Mouse (Mus musculus) layer of hippocampus, adult 18-20 months (tissue): ENCODE results near the gene Methig1. TPM values are rescaled to one million over a fixed set of nuclear protein-coding genes. Genes with fewer than 3 reads are reported as not detected.
"Not testable (repeated sequence)": the region's sequence is repeated elsewhere in the genome, so short reads cannot be mapped to it uniquely, and the experiment has no call there.

Experiments used
- DNase-seq, 2 experiments: peaks; one replicate each; pipeline ENCODE4 v3.0.0; 2022; ENCODE audit warnings: low spot score in 2 of 2
- long read RNA-seq: library from polyadenylated mRNA; stranded (forward); transcript quantifications from one replicate; pipeline ENCODE4 v2.0.0, GENCODE M21; 2021
- total RNA-seq, 2 experiments: library from RNA; stranded (reverse); gene quantifications; 2 replicates each; pipeline ENCODE4 v1.2.3; 2021

Methig1 gene
- not detected for total RNA-seq
- long read RNA-seq, result 0 reads

DNA sequence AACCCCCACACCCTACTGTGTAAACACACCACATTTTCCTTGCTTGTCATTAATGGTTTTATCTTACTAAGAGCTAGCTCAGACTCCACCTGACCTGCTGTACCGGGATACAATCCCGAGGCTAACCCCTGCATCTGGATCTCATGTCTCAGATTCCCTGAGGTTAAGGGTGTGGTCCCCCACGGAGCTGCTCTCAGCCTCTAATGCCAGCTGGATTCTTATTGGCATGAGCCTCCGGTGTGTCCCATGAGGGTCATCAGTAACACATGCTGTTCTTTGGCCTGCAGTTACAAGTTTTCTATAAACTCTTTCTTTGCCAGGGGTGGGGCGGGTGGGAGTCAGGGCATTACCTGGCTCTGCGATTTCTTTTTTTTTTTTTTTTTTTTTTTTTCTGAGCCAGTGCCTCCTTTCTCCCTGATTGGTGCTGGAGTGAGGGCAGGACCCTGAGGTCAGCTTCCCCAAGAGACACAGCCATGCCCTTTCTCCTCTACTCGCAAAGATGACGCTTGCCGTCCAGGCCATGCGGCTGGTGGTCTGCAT lies at the start of gene Methig1, which contains the start of gene Mettl7a2:
TSS of gene Methig1 (plus strand) at position 439 of the 540 bp plus-strand sequence.
TSS of gene Mettl7a2 (plus strand) at position 490 of the 540 bp plus-strand sequence.
- DNase-seq, result no peak

DNA sequence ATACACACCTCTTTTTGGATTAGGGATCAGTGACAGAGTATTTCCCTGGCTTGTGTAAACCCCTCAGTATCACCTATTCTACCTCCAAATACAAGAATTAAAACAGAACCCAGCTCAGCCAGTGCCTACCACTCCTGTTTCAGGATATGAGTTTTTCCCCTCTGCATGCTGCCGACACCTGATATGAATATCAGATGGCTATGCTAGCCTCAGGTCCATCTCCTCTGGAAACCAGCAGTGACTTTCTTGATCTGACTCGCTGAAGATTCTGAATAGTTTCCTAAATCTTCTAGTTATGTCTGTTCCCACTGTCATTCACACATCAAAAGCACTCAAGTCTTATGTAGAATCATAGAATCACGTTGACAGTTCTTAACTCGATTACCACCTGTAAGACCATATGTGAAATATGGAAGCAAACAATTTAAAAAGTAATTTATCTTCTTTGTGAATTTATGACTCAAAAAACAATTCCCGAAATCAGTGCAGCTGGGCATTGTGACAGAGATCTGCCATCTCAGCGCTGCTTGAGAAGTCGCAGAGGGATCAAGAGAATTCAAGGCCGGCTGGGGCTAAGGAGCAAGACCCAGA lies 49.4 kb upstream of the Methig1 start:
- no peak for DNase-seq

DNA sequence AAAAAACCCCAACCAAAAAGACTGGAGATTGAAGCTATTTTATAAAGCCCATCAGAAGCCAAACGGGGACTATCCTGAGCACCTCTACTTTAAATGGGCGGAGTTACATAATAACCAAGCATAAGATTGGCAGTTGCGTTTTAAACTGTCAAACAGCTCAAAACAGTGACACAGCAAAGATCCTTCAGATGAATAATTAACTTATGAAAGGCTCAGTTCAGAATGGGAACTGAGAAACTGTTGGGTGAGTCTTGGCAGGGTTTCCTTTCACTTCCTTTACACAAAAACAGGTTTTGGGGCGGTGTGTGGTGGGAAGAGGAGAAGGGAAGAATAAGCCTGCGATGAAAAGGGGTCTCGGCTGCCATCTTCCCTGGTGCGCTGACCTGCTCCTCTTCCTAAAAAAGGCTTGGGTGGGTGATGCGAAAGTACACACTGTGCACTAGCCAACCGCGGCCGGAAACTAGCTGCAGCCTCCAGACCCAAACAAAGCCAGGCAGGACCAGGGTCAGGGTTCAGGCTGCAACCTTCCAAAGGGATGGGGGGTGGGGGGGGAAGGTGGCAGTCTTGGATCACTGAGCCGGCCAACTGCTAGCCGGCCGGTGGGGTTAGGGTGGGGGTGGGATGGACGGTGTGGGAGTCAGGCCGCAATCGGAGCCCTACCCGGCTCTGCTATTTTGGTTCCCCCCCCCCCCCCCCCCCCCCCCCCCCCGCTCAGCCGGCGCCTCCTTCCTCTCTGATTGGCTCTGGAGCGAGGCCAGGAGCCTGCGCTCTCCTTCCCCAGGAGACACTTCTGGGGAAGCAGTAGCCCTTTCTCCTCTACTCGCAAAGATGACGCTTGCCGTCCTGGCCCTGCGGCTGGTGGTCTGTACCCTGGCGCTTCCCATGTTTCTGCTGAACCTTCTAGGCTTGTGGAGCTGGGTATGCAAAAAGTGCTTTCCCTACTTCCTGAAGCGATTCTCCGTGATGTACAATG lies 48.6 kb upstream of the Methig1 start, which contains the start of gene Mettl7a1:
TSS of gene Mettl7a1 (plus strand) at position 122 of the 973 bp plus-strand sequence.
- peak; percentile 75 to 90 for DNase-seq

DNA sequence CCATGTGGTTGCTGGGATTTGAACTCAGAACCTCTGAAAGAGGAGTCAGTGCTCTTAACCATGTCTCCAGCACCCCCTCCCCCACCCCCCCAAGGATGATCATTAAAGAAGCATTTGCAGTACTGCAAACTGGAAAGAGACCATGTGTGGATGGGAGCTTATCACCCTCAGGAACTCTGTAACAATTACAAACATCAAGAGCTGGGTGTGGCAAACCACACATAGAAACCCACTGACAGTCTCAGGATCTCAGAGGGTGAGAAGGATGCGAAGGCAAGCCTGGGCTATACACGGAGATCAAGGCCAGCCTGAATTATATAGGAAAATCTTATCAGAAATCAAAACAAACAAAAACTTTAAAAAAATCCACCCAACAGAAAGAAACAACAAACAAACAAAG lies 46.7 kb upstream of the Methig1 start:
- DNase-seq, result no peak

DNA sequence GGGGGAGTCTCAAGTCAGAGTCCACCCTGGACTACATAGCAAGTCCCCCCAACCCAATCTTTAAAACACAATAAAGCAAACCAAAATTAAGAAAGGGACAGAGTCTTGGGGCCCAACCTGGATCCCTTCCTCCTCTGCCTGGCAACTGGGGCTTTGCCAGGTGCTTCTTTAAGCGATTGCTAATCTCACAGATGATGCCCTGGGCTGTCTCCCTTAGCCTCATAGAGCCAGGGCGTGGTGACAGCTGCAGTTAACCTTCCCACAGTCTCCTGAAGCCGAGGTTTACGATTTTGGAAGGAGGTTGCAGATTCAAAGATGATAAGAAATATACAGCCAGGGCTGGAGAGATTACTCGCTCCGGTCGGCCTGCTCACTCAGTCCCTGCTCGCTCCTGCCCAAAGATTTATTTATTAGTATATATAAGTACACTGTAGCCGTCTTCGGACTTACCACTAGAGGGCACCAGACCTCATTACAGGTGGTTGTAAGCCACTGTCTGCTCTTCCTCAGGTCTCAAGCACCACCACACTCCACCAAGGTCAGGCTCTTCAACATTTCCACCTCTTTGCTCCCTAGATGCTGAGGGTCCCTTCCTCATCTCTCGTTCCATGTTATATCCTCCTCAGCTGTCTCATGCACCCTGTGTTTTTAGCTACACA lies 45.4 kb upstream of the Methig1 start:
- peak in 1 of 2 experiments; percentile 42 for DNase-seq

DNA sequence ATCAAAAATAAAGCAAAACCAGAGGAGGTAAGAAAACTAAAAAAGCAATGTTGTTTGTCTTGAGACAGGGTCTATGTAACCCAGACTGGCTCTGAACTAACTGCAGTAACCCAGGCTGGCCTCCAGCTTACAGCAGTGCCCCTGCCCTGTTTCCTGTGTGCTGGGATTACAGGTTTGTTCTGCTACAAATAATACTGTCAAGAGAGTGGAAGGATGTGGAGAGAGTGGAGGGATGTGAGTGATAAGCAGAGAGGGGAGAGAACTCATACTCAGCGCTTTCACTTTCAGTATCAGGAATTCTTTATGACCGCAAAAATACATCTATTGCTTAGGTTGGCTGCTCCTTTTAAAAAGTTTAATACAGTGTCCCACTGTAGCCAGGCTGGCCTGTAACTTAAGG lies 40.6 kb upstream of the Methig1 start:
- DNase-seq, result no peak

DNA sequence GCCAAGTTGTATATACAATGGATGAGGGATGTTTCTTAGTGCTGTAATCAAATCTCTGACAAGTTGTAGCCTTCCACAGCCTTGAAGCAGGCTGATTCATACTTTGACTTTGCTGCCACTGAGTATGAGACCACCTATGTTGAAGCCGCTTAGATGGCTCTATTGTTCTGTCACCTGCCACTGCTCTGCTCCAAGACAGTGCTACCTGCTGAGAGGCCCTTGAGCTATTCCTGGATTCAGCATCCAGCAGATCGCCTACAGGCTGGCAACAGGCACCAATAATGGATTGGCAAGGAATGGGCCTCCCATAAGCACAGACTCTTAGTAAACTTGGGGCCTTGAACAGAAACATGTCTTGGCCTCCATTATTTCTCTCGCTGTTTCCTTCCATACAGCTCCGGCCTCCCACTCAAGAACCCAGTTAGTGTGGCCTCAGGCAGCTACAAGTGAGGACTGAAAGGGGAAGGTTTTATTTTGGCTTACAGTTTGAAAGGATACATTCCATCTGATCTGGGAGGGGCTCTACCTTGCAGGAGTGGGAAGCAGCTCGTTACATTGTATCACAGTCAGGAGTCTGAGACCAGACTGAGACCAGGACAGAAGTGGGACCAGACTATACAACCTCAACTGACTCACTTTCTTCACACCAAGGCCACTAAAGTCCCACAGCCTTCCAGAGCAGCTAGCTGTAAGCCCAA lies 38.4 kb upstream of the Methig1 start:
- DNase-seq, result no peak

DNA sequence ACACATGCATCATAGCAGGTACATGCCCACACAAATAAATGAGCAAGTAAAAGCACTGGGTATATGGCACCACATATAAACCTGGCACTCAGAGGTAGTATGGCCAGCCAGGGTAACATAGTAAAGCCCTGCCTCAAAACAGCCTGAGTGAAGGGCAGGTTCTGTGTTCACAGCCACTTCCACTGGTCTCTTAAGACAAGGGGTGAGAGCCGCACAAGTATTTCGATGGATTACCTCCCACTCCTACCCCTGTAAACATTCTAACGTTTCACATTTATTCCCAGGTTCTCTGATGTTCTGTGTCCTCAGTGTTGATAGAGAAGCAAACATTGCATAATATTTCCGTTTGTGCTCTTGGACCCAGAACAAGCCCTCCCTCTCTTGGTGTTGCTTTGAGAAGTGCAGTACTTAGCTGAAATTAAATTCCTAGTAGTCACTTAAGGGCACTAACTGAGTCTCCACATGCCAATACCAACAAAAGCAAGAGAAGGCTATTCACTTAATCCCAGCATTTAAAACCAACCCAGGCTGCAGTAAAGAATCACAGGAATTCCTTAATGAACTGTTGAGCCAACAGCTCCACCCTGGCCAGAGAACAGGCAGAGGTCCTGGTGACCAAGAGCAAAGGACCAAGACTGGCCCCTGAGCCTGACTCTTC lies 34.8 kb upstream of the Methig1 start:
- DNase-seq, result not testable (repeated sequence)

DNA sequence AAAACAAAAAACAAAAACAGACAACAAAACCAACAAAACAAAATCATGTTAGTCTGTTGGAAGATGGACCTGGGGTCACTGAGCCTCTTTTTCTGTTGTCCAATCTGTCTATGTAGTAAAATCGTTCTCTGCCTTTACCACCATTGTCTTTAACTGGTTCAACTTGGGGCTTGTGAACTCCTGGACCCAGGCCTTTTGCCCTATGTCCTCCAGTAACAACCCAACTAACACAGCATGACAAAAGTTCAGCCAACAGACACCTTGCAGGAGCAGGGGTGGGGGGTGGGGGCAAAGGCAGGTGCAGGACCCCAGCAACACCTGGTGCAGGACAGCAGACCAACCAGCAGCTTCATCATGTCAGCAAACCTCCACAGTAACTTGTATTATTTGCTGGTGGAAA lies 33.1 kb upstream of the Methig1 start:
- DNase-seq, result no peak

DNA sequence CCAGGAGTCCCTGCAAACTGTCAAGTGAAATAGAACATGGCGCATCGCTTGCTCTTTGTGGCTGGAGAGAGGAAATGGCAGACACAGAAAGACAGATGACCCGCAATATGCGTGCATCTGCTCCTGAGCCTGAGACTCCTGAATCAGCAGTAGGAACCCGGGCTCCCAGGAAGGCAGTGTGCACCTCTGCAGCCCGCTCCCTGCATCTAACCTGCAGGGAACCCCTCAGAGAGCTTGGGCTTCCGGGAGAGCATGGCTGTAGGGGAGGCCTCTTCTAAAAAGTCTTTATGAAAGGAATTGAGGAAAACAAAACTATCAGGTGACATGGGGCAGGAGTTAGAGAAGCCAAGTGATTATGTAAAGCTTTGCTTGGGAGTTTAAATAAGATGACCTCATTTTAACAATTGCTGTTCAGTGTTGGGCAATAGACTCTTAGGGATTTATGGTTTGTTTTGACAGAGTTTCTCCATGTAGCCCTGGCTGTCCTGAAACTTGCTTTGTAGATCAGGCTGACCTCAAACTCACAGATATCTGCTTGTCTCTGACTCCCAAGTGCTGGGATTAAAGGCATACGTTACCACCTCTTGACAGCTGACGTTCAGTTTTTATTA lies 32.5 kb upstream of the Methig1 start:
- DNase-seq, result no peak

DNA sequence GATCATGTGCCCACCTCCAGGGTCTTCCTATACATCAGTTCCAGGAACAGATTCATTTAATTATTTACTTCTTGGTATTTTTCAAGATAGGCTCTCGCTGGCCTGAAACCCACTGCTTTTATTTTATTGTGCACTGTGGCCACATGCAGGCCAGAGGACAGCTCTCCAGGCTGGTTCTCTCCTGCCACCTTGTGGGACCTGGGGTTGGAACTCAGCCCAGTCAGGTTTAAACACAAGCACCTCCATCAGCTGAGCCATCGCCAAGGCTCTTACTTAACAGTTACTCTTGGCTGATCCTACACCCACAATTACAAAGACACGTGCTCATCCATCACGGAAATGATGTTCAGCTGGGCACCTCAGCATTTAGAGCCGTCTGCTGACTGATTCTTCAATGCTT lies 31.8 kb upstream of the Methig1 start:
- DNase-seq, result no peak

DNA sequence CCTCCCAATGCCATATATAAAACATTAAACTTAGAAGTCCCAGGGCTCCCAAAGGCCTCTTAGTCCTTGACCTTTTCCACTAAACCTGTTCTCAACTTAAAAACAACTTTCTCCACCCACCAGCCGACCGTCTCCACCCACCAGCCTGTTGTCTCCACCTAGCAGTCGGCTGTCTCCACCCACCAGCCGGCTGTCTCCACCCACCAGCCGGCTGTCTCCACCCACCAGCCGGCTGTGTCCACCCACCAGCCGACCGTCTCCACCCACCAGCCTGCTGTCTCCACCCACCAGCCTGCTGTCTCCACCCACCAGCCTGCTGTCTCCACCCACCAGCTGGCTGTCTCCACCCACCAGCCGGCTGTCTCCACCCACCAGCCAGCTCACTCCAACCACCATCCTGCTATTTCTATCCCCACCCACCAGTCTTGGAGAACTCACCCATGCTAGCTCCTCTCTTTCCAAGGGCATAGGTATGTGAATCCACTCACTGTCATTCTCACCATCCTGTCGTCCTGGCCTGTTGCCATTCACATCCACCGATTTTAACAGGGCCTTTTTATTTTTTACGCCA lies 28.8 kb upstream of the Methig1 start:
- peak in 1 of 2 experiments; percentile 45 for DNase-seq

DNA sequence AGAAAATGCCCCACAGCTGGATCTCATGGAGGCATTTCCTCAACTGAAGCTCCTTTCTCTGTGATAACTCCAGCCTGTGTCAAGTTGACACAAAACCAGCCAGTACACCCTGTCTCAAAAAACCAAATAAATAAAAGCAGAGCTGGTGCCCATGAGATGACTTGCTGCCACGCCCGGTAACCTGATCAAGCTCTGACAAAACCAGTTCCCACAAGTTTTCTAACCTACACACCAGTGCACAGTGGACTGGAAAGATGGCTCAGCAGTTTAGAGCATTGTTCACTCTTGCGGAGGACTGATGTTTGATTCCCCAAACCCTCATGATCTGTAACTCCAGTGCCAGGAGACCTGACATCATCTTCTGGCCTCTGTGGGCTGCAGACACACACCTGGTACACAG lies 27.7 kb upstream of the Methig1 start:
- no peak for DNase-seq

DNA sequence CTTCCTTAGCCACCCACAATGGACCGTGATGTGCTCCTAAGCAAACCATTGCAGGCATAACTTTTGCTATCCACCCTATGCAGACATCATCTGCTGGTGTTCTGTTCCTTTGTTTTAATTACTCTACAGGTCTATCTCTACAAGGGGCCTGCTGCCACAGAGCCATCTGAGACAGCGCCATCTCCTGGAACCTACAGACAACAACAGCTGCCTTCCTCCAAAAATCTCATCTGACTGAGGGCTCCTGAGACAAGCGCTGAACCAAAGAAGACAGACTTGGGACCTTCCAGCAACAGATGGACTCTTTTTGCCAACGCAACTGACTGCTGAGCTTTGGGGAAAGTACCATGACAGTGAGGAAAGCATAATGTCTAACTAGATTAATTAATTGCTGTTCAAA lies 24.9 kb upstream of the Methig1 start:
- DNase-seq, result not testable (repeated sequence)

DNA sequence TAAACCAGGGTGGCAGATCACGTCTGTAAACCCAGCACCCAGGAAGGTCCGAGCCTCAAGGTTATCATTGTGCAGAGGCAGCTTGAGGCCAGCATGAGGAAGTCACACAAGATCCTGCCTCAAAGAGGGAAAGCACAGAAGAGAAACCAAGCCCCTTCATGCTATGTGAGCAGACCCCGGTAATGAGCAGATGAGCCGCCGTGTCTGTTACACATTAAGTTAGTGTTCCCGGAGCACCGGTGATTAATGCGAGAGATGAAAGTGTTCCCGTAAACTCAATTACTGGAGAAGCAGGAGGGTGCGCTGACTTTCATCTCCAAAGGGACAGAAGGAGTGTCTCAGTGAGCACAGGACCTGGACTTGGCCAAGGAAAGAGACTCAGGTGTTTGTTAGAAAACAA lies 23.6 kb upstream of the Methig1 start:
- not testable (repeated sequence) for DNase-seq

DNA sequence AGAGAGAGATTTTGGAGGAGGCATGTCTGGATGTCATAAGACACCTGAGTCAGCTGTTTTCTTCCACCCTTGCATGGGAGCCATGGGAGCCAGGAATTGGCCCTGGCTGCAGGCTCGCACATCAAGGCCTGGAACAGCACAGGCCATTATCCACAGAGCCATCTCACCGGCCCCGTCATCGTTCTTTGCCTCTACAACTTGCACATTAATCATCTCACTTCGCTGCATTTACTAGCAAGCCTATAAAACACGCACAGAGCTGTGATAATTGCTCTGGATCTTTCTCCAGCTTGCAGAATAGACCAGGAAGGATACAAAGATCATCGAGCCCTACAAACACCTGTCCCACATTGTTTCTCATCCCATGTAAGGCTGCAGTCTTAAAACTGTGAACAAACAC lies 22.2 kb upstream of the Methig1 start:
- no peak for DNase-seq

DNA sequence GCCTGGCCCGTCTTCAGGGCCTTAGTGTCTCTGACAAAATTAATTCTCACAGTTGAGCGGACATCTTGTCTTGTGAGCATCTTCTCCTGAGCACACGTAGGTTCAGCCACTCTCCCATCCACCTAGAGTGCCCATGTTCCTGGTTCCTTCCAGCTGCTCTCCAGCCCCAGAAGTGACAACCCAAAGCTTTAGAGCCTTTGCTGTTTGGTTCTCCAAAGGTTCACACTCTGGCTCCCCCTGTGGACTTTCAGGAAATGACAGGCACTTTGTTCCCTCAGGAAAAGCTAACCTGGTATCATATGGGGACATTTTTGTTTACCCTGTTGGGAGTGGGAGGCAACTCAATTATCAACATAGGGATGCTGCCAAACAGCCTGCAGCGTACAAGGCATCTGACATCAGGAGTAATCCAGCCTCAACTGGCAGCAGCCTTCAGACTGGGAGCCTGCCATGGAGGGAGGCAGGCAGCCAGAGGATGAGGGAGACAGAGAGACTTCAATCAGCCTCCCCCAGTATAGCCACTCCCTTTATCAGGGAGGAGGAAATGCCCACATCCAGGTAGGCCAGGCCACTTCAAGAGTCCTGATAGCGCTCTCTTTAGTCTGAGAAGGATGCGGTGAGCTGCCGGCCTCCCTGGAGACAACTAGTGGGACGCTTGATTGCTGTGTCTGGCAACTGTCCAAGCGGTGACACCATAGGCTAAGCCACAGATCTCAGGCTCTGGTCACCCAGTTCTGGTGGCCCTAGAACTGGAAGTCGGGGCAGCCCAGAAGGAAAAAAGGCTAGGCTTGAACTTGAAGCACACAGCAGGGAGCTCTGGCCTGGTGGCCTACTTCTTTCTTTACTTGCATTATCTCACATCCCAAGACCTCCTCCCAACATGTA lies 20.6 kb upstream of the Methig1 start:
- DNase-seq, result not testable (repeated sequence)

DNA sequence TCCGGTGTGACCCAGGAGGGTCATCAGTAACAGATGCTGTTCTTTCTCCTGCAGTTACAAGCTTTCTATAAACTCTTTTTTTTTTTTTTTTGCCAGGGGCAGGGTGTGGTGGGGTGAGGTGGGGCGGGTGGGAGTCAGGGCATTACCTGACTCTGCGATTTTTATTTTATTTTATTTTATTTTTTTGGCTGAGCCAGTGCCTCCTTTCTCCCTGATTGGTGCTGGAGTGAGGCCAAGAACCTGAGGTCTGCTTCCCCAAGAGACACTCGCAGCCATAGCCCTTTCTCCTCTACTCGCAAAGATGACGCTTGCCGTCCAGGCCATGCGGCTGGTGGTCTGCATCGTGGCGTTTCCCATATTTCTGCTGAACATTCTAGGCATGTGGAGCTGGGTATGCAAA lies 18.3 kb upstream of the Methig1 start, which contains the start of gene Mettl7a3:
TSS of gene Mettl7a3 (plus strand) at position 301 of the 400 bp plus-strand sequence.
- DNase-seq, result no peak
